Mouse (Mus musculus): ENCODE data around the gene Nlrc4. TPM values are rescaled to one million over a fixed set of nuclear protein-coding genes. Genes with fewer than 3 reads are reported as not detected.

Nlrc4 gene
- total and polyA plus RNA-seq, 3 experiments: 1.9 to 6.0 (median 3.3) TPM

- H3K27ac ChIP-seq (ENCODE audit: insufficient read depth, low read depth): peak within 1 kb of the TSS; percentile 58
- peaks cover 0 to 10% of the 10 kb centered on the region in 2 experiments; a peak in 2 of 4 replicates for H3K4me1 ChIP-seq (ENCODE audit: control insufficient read depth in 1 of 2, insufficient read depth in 2 of 2)
- in situ Hi-C loops (cut with MboI; ENCODE audit: low pct_ligation_motif_present, low pct_unique_long_range_greater_than_20kb, low sequenced_read_pairs): no loop called here
- no peaks in the 10 kb centered on the region for H3K9me3 ChIP-seq (replicated peaks; ENCODE audit: low read length)
- dilution Hi-C loops (cut with MboI; ENCODE audit: extremely low pct_ligation_motif_present, extremely low pct_unique_long_range_greater_than_20kb, low sequenced_read_pairs): no loop called here
- H3K4me3 ChIP-seq (replicated peaks in 1 of 3; ENCODE audit: low read depth in 2 of 3, low read length in 2 of 3, poor library complexity in 1 of 3): peak within 1 kb of the TSS; percentile 71 to 79 (median 74)
- H3K36me3 ChIP-seq (replicated peaks in 1 of 2; ENCODE audit: control insufficient read depth in 1 of 2, insufficient read depth in 1 of 2, low read length in 1 of 2): peaks cover 5 to 19% of the 10 kb centered on the region in 2 experiments
- H3K4me2 ChIP-seq (ENCODE audit: insufficient read depth, low read depth, poor library complexity, severe bottlenecking): peak within 1 kb of the TSS; percentile 87
- peak within 1 kb of the TSS; percentile 84 for H3K9ac ChIP-seq (ENCODE audit: insufficient read depth, low read depth)
- peaks cover 20% of the 10 kb centered on the region for H3K79me2 ChIP-seq (replicated peaks; ENCODE audit: control insufficient read depth, extremely low read depth, insufficient read depth, poor library complexity, severe bottlenecking)
- no peaks in the 10 kb centered on the region for H3K27me3 ChIP-seq (replicated peaks)
- TF ChIP-seq KAT2A (IDR thresholded peaks at IDR 0.05; ENCODE audit: insufficient replicate concordance, low read length) (peak; percentile 89; the same call in 1 of the 2 replicates), BHLHE40 (IDR thresholded peaks at IDR 0.05; ENCODE audit: low read depth, low read length) (no peak), TBP (conservative IDR thresholded peaks at IDR 0.05; ENCODE audit: low read depth, low read length) (0 out of 2 replicates have a peak, but pooled peaks have one; percentile 79), CTCF (conservative IDR thresholded peaks at IDR 0.05 in 1 of 2, IDR thresholded peaks at IDR 0.05 in 1 of 2; ENCODE audit: low read depth in 2 of 2, low read length in 2 of 2) (no peak), MYC (IDR thresholded peaks at IDR 0.05; ENCODE audit: low read depth, low read length) (0 out of 2 replicates have a peak, but pooled peaks have one; percentile 52), ETS1 (conservative IDR thresholded peaks at IDR 0.05; ENCODE audit: low read depth, low read length) (peak; percentile 52; the same call in 1 of the 2 replicates), SMC3 (IDR thresholded peaks at IDR 0.05; ENCODE audit: low read depth, low read length) (no peak), ZNF384 (IDR thresholded peaks at IDR 0.05; ENCODE audit: low read depth, low read length) (peak; percentile 90), JUN (IDR thresholded peaks at IDR 0.05; ENCODE audit: insufficient read depth, low read depth, low read length) (no peak), TCF12 (IDR thresholded peaks at IDR 0.05; ENCODE audit: low read depth, low read length) (peak; percentile 78), USF2 (conservative IDR thresholded peaks at IDR 0.05; ENCODE audit: low read depth, low read length) (no peak), ELF1 (IDR thresholded peaks at IDR 0.05; ENCODE audit: low read depth, low read length) (peak; percentile 98), MAX (IDR thresholded peaks at IDR 0.05; ENCODE audit: low read length) (peak; percentile 85), MXI1 (IDR thresholded peaks at IDR 0.05; ENCODE audit: low read depth, low read length) (peak; percentile 91), EP300 (IDR thresholded peaks at IDR 0.05; ENCODE audit: low read length) (no peak), CHD2 (IDR thresholded peaks at IDR 0.05; ENCODE audit: low read length) (peak; percentile 87), RCOR1 (conservative IDR thresholded peaks at IDR 0.05; ENCODE audit: low read depth, low read length) (no peak), UBTF (IDR thresholded peaks at IDR 0.05; ENCODE audit: low read depth, low read length) (peak; percentile 80; the same call in 1 of the 2 replicates), NELFE (IDR thresholded peaks at IDR 0.05; ENCODE audit: low read depth, low read length) (no peak), JUND (conservative IDR thresholded peaks at IDR 0.05; ENCODE audit: low read depth, low read length) (no peak), MEF2A (IDR thresholded peaks at IDR 0.05; ENCODE audit: borderline replicate concordance, low read depth, low read length) (peak; percentile 56; the same call in 1 of the 2 replicates), POLR2A (IDR thresholded peaks at IDR 0.05; ENCODE audit: low read depth, low read length) (peak; percentile 82), MAFK (IDR thresholded peaks at IDR 0.05; ENCODE audit: insufficient replicate concordance, low read length) (no peak), NRF1 (IDR thresholded peaks at IDR 0.05; ENCODE audit: low read depth, low read length) (peak; percentile 43; the same call in 1 of the 2 replicates), SIN3A (IDR thresholded peaks at IDR 0.05; ENCODE audit: low read length) (peak; percentile 99), GABPA (IDR thresholded peaks at IDR 0.05; ENCODE audit: insufficient replicate concordance, low read depth, low read length) (no peak), HCFC1 (IDR thresholded peaks at IDR 0.05; ENCODE audit: low read depth, low read length) (peak; percentile 92), ZMIZ1 (IDR thresholded peaks at IDR 0.05; ENCODE audit: low read depth, low read length) (no peak), ZC3H11A (IDR thresholded peaks at IDR 0.05; ENCODE audit: low read depth, low read length) (no peak), CHD1 (IDR thresholded peaks at IDR 0.05; ENCODE audit: low read depth, low read length) (no peak), PAX5 (IDR thresholded peaks at IDR 0.05; ENCODE audit: low read length) (no peak), ZKSCAN1 (IDR thresholded peaks at IDR 0.05; ENCODE audit: borderline replicate concordance, low read depth, low read length) (no peak), USF1 (IDR thresholded peaks at IDR 0.05; ENCODE audit: low read depth, low read length) (no peak), POLR2AphosphoS2 (IDR thresholded peaks at IDR 0.05; ENCODE audit: low read depth, low read length) (no peak), E2F4 (IDR thresholded peaks at IDR 0.05; ENCODE audit: insufficient replicate concordance, low read depth, low read length) (no peak), MAZ (IDR thresholded peaks at IDR 0.05; ENCODE audit: low read depth, low read length) (no peak), IRF4 (IDR thresholded peaks at IDR 0.05; ENCODE audit: low read depth, low read length) (0 out of 2 replicates have a peak, but pooled peaks have one; percentile 28), RAD21 (IDR thresholded peaks at IDR 0.05; ENCODE audit: low read depth, low read length) (no peak)
- DNase-seq (ENCODE audit: extremely low read depth): peak; percentile 96
These were observed 30.3 kb upstream of the Nlrc4 start, which contains the start of gene Yipf4 for GRCm38 (mm10) chr17:74489024-74489900. Gene Yipf4 (plus strand): TSS chr17:74489493.
